Mouse (Mus musculus) G1E (cell line): ENCODE data around the gene D3Ertd751e. TPM values are rescaled to one million over a fixed set of nuclear protein-coding genes. Genes with fewer than 3 reads are reported as not detected.

Experiments used
- ATAC-seq: 2 replicates; pipeline ENCODE4 v1.8.0; 2016; ENCODE audit warnings: mild to moderate bottlenecking; ENCODE audit not compliant: insufficient number of reproducible peaks, poor library complexity, low FRiP score, severe bottlenecking; ENCODE audit errors: extremely low read depth
- DNase-seq: peaks from one replicate; pipeline ENCODE4 v3.0.0; 2012; ENCODE audit warnings: low spot score
- H3K27me3 ChIP-seq: 2 replicates; pipeline ENCODE4 v1.6.1; 2012; ENCODE audit warnings: mild to moderate bottlenecking, low read length, inconsistent platforms; ENCODE audit not compliant: insufficient read depth
- H3K36me3 ChIP-seq: replicated peaks from 2 replicates; pipeline ENCODE3; 2012; ENCODE audit warnings: mild to moderate bottlenecking, inconsistent platforms
- H3K4me1 ChIP-seq: 2 replicates; pipeline ENCODE4 v1.6.1; 2012; ENCODE audit warnings: low read depth, low read length, inconsistent platforms, mixed read lengths; ENCODE audit not compliant: insufficient read depth
- H3K4me3 ChIP-seq: 2 replicates; pipeline ENCODE4 v1.5.1; 2012; ENCODE audit warnings: low read depth, mild to moderate bottlenecking, inconsistent platforms, low read length, moderate library complexity, mixed read lengths
- H3K9me3 ChIP-seq: replicated peaks from 2 replicates; pipeline ENCODE4 v1.6.1; 2012; ENCODE audit warnings: inconsistent platforms
- CTCF ChIP-seq: IDR thresholded peaks from 2 replicates; pipeline ENCODE4 v1.5.1; 2012; ENCODE audit warnings: low read depth, low read length, inconsistent platforms, mixed read lengths
- GATA1 ChIP-seq: IDR thresholded peaks from 2 replicates; pipeline ENCODE4 v1.6.1; 2012; ENCODE audit warnings: borderline replicate concordance, low read length, inconsistent platforms, mixed read lengths
- GATA2 ChIP-seq: IDR thresholded peaks from 2 replicates; pipeline ENCODE4 v1.6.1; 2012; ENCODE audit warnings: low read depth, low read length, inconsistent platforms, borderline replicate concordance
- POLR2AphosphoS5 ChIP-seq: IDR thresholded peaks from 2 replicates; pipeline ENCODE4 v1.6.1; 2012; ENCODE audit warnings: low read depth, low read length, inconsistent platforms; ENCODE audit not compliant: insufficient replicate concordance
- TAL1 ChIP-seq: conservative IDR thresholded peaks from 2 replicates; pipeline ENCODE4 v1.6.1; 2012; ENCODE audit warnings: low read depth, low read length, inconsistent platforms, mixed read lengths
- polyA plus RNA-seq: library from polyadenylated mRNA; stranded (reverse); fragments of >175 nt; gene quantifications from 2 replicates; pipeline ENCODE4 v1.2.3, GENCODE M21; 2012
- total RNA-seq, 2 experiments: library from RNA; stranded (forward) in 1 of 2; stranded (reverse) in 1 of 2; fragments of 200-1000 nt in 1 of 2; fragments of >200 nt in 1 of 2; fragmentation: Nextera tagmentation in 1 of 2; gene quantifications; 2 replicates each; pipeline ENCODE4 v1.2.3; 2014 to 2017

Gene D3Ertd751e
- 21.1 and 23.5 TPM in 2 replicates for total RNA-seq (2014; fragmentation: Nextera tagmentation)
- 11.5 and 15.1 TPM in 2 replicates for total RNA-seq (2017)
- polyA plus RNA-seq, result 1.1 and 1.3 TPM in 2 replicates

- Histone ChIP-seq H3K4me3 (peak within 1 kb of the TSS; percentile 88), H3K9me3 (no peaks in the 10 kb centered on the region), H3K36me3 (peaks cover 4% of the 10 kb centered on the region), H3K4me1 (peaks cover 18% of the 10 kb centered on the region), H3K27me3 (no peaks in the 10 kb centered on the region)
- ATAC-seq (peak; percentile 99), DNase-seq (peak; percentile 82)
- no peak for TF ChIP-seq GATA1
- TF ChIP-seq CTCF, result no peak
- TF ChIP-seq POLR2AphosphoS5, result no peak
- no peak for TF ChIP-seq GATA2
- TF ChIP-seq TAL1, result no peak
These were observed at the start of gene D3Ertd751e, which contains the start of gene Sclt1 for GRCm38 (mm10) chr3:41742278-41742934. Gene D3Ertd751e (plus strand): TSS chr3:41742611. Gene Sclt1 (minus strand): TSS chr3:41742514.

GRCm38 (mm10) chr3:41695681-41696080 lies 46.7 kb upstream of the D3Ertd751e start:
- Histone ChIP-seq H3K4me1 (no peaks in the 10 kb centered on the region), H3K4me3 (no peak overlapping the region), H3K9me3 (no peaks in the 10 kb centered on the region), H3K36me3 (peaks cover 14% of the 10 kb centered on the region), H3K27me3 (no peaks in the 10 kb centered on the region)
- TF ChIP-seq TAL1, result no peak
- TF ChIP-seq CTCF, result no peak
- TF ChIP-seq GATA2, result no peak
- no peak for TF ChIP-seq POLR2AphosphoS5
- TF ChIP-seq GATA1, result no peak
- DNase-seq (no peak), ATAC-seq (no peak)

GRCm38 (mm10) chr3:41741601-41742277 lies 672 bp upstream of the D3Ertd751e start:
- H3K27me3 ChIP-seq, result no peaks in the 10 kb centered on the region
- ATAC-seq (no peak), DNase-seq (no peak)

GRCm38 (mm10) chr3:41743436-41743835 lies 1.0 kb downstream of the D3Ertd751e start:
- Histone ChIP-seq H3K4me1 (peaks cover 18% of the 10 kb centered on the region), H3K4me3 (no peak overlapping the region), H3K9me3 (no peaks in the 10 kb centered on the region), H3K27me3 (no peaks in the 10 kb centered on the region), H3K36me3 (peaks cover 5% of the 10 kb centered on the region)
- DNase-seq, result peak; percentile 3
- ATAC-seq, result peak; percentile 35; the same call in 1 of the 2 replicates
- TF ChIP-seq GATA1 (no peak), CTCF (no peak), TAL1 (no peak), GATA2 (no peak), POLR2AphosphoS5 (no peak)

More at GRCm38 (mm10) chr3:41741601-41742277, 672 bp upstream of the D3Ertd751e start:
- Histone ChIP-seq H3K4me1 (peaks cover 18% of the 10 kb centered on the region), H3K4me3 (peak overlapping the region; percentile 88), H3K36me3 (peaks cover 4% of the 10 kb centered on the region), H3K9me3 (no peaks in the 10 kb centered on the region)
- TF ChIP-seq POLR2AphosphoS5 (no peak), CTCF (no peak), GATA1 (no peak), TAL1 (no peak), GATA2 (no peak)

- Histone ChIP-seq H3K4me3 (no peak overlapping the region), H3K9me3 (no peaks in the 10 kb centered on the region), H3K4me1 (no peaks in the 10 kb centered on the region), H3K36me3 (peaks cover 20% of the 10 kb centered on the region), H3K27me3 (no peaks in the 10 kb centered on the region)
- TF ChIP-seq GATA1 (no peak), TAL1 (no peak), POLR2AphosphoS5 (no peak), GATA2 (no peak), CTCF (no peak)
- ATAC-seq (no peak), DNase-seq (no peak)
These were observed 12.1 kb downstream of the D3Ertd751e start for GRCm38 (mm10) chr3:41754556-41754955.

GRCm38 (mm10) chr3:41762091-41762490 lies 19.7 kb downstream of the D3Ertd751e start:
- Histone ChIP-seq H3K27me3 (no peaks in the 10 kb centered on the region), H3K9me3 (no peaks in the 10 kb centered on the region), H3K4me3 (no peak overlapping the region), H3K36me3 (peaks cover 3% of the 10 kb centered on the region), H3K4me1 (no peaks in the 10 kb centered on the region)
- DNase-seq (no peak), ATAC-seq (no peak)
- TF ChIP-seq GATA1, result no peak
- TF ChIP-seq TAL1, result no peak
- no peak for TF ChIP-seq GATA2
- no peak for TF ChIP-seq CTCF
- no peak for TF ChIP-seq POLR2AphosphoS5
